Mouse (Mus musculus) G1E (cell line): ENCODE data around the gene Arhgap35.

Source experiments
- CTCF ChIP-seq: IDR thresholded peaks from 2 replicates; pipeline ENCODE4 v1.5.1; 2012; ENCODE audit warnings: low read depth, low read length, inconsistent platforms, mixed read lengths
- GATA1 ChIP-seq: IDR thresholded peaks from 2 replicates; pipeline ENCODE4 v1.6.1; 2012; ENCODE audit warnings: borderline replicate concordance, low read length, inconsistent platforms, mixed read lengths
- GATA2 ChIP-seq: IDR thresholded peaks from 2 replicates; pipeline ENCODE4 v1.6.1; 2012; ENCODE audit warnings: low read depth, low read length, inconsistent platforms, borderline replicate concordance
- TAL1 ChIP-seq: conservative IDR thresholded peaks from 2 replicates; pipeline ENCODE4 v1.6.1; 2012; ENCODE audit warnings: low read depth, low read length, inconsistent platforms, mixed read lengths

DNA sequence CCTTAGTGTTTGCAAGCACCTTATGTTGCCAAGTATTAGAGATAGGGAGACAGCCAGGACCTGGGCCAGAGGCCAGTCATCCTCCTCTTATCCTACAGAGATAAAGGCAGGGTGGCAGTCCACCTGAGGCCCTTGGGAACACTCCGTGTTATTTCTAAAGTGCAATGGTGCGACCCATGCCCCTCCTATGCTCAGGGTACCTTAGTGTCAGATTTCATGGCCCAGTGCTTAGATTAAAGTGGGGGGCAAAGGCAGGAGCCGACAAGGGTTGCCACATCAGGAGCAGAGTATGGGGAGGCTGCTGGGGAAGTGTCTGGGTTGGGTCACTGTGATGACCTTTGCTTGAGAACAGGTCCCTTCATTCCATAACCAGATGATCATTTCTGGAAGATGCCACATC, 118.5 kb downstream of the Arhgap35 start:
- TF ChIP-seq CTCF, result no peak
- TF ChIP-seq TAL1, result no peak
- no peak for TF ChIP-seq GATA1
- no peak for TF ChIP-seq GATA2
